ENCODE assay signal across 20 mouse cellular contexts in genomic region chr16:94721549-94722006, GRCm38 (mm10).
DNase-seq lines count a peak whose midpoint lies in the region; ATAC-seq and TF ChIP-seq lines count a peak whose summit lies in the region.
"Had no signal": no experiment of that assay in that cellular context is flagged by ENCODE, and none has a peak within 500 bp of the region (broad histone marks: within the 10 kb centered on the region; RNA-seq: fewer than 3 reads in every experiment).

No protein-coding gene starts in this region.

- DNase-seq in heart, adult 11 months: peak; percentile 91
- no peak for DNase-seq in heart, postnatal 25 days (ENCODE audit: low spot score)
- no peak for DNase-seq in CH12.LX (ENCODE audit: extremely low read depth)
- peak; percentile 75 for DNase-seq in heart, postnatal 4 days
- DNase-seq in midbrain, postnatal 0 days (ENCODE audit: low spot score): no peak
- DNase-seq: adrenal gland, postnatal 36 days; B cell, adult 2 months; cerebellum, adult 9-11 months; liver, postnatal 0 days; midbrain, embryonic 14.5 days; spleen, adult 18-20 months; thymus, adult 18-20 months had no signal

- H3K9ac ChIP-seq in CH12.LX (ENCODE audit: insufficient read depth, low read depth): no peak overlapping the region
- H3K9ac ChIP-seq in heart, embryonic 12.5 days: peak overlapping the region; percentile 53
- no peak overlapping the region for H3K9ac ChIP-seq in midbrain, postnatal 0 days (replicated peaks; ENCODE audit: low read length, poor library complexity, severe bottlenecking)
- H3K9ac ChIP-seq: forebrain, embryonic 12.5 days; limb, embryonic 12.5 days; liver, postnatal 0 days had no signal

- peaks cover 7 to 20% of the 10 kb centered on the region in 2 experiments for H3K4me1 ChIP-seq in CH12.LX (ENCODE audit: control insufficient read depth in 1 of 2, insufficient read depth in 2 of 2)
- H3K4me1 ChIP-seq in heart, embryonic 12.5 days (replicated peaks): peaks cover 47% of the 10 kb centered on the region
- H3K4me1 ChIP-seq in midbrain, postnatal 0 days (ENCODE audit: insufficient read depth, low read length): 0 out of 2 replicates have a peak, but pooled peaks cover 3% of the 10 kb centered on the region

- dilution Hi-C loops in CH12.LX (cut with MboI; ENCODE audit: extremely low pct_ligation_motif_present, extremely low pct_unique_long_range_greater_than_20kb, low sequenced_read_pairs): no loop called here

- intact Hi-C loops in heart, postnatal 25 days (cut with DNase I): no loop called here

- no peak for TF ChIP-seq RAD21 in CH12.LX (IDR thresholded peaks at IDR 0.05; ENCODE audit: low read depth, low read length)

- no peak for TF ChIP-seq EP300 in CH12.LX (IDR thresholded peaks at IDR 0.05; ENCODE audit: low read length)

- in situ Hi-C loops in CH12.LX (cut with MboI; ENCODE audit: low pct_ligation_motif_present, low pct_unique_long_range_greater_than_20kb, low sequenced_read_pairs): no loop called here

- no peaks in the 10 kb centered on the region for H3K27me3 ChIP-seq in CH12.LX (replicated peaks)
- H3K27me3 ChIP-seq in heart, embryonic 12.5 days (replicated peaks): no peaks in the 10 kb centered on the region
- no peaks in the 10 kb centered on the region for H3K27me3 ChIP-seq in midbrain, postnatal 0 days (ENCODE audit: insufficient read depth, low read length)
- H3K27me3 ChIP-seq: forebrain, embryonic 12.5 days had no signal

- H3K36me3 ChIP-seq in CH12.LX (replicated peaks in 1 of 2; ENCODE audit: control insufficient read depth in 1 of 2, insufficient read depth in 1 of 2, low read length in 1 of 2): no peaks in the 10 kb centered on the region
- H3K36me3 ChIP-seq in heart, embryonic 12.5 days: no peaks in the 10 kb centered on the region
- no peaks in the 10 kb centered on the region for H3K36me3 ChIP-seq in midbrain, postnatal 0 days (ENCODE audit: insufficient read depth, low read length)
- H3K36me3 ChIP-seq: forebrain, embryonic 12.5 days; limb, embryonic 12.5 days had no signal

- H3K4me3 ChIP-seq in CH12.LX (replicated peaks in 1 of 3; ENCODE audit: low read depth in 2 of 3, low read length in 2 of 3, poor library complexity in 1 of 3): no peak overlapping the region
- peak overlapping the region; percentile 36 for H3K4me3 ChIP-seq in heart, embryonic 12.5 days
- no peak overlapping the region for H3K4me3 ChIP-seq in midbrain, postnatal 0 days (ENCODE audit: low read depth, low read length)
- H3K4me3 ChIP-seq: forebrain, embryonic 12.5 days; layer of hippocampus, adult 2 months; limb, embryonic 12.5 days had no signal

- H3K27ac ChIP-seq in CH12.LX (ENCODE audit: insufficient read depth, low read depth): no peak overlapping the region
- H3K27ac ChIP-seq in heart, embryonic 12.5 days (ENCODE audit: poor library complexity, severe bottlenecking): peak overlapping the region; percentile 98
- H3K27ac ChIP-seq in midbrain, postnatal 0 days (ENCODE audit: low read depth, low read length): no peak overlapping the region
- H3K27ac ChIP-seq: forebrain, embryonic 12.5 days; layer of hippocampus, adult 2 months; limb, embryonic 12.5 days had no signal

- H3K4me2 ChIP-seq in CH12.LX (ENCODE audit: insufficient read depth, low read depth, poor library complexity, severe bottlenecking): no peak overlapping the region
- peak overlapping the region; percentile 59 for H3K4me2 ChIP-seq in heart, embryonic 12.5 days
- H3K4me2 ChIP-seq in midbrain, postnatal 0 days (ENCODE audit: low read depth, low read length, poor library complexity, severe bottlenecking): no peak overlapping the region
- H3K4me2 ChIP-seq: forebrain, embryonic 12.5 days; limb, embryonic 12.5 days had no signal

- H3K9me3 ChIP-seq in CH12.LX (replicated peaks; ENCODE audit: low read length): peaks cover 24% of the 10 kb centered on the region
- peaks cover 3% of the 10 kb centered on the region; the same call in 1 of the 2 replicates for H3K9me3 ChIP-seq in heart, embryonic 12.5 days (replicated peaks)
- no peaks in the 10 kb centered on the region for H3K9me3 ChIP-seq in midbrain, postnatal 0 days (ENCODE audit: low read length)

- TF ChIP-seq POLR2A in CH12.LX (IDR thresholded peaks at IDR 0.05; ENCODE audit: low read depth, low read length): no peak

- no peaks in the 10 kb centered on the region for H3K79me2 ChIP-seq in CH12.LX (replicated peaks; ENCODE audit: control insufficient read depth, extremely low read depth, insufficient read depth, poor library complexity, severe bottlenecking)

- peak; percentile 60 for ATAC-seq in heart, embryonic 12.5 days (ENCODE audit: insufficient number of reproducible peaks, low FRiP score)
- ATAC-seq in cerebellum, adult (ENCODE audit: insufficient number of reproducible peaks, low FRiP score, low TSS enrichment): no peak
- ATAC-seq in CD4-positive, CD25-positive, alpha-beta regulatory T cell, adult 4 months: no peak
- no peak for ATAC-seq in midbrain, postnatal 0 days (ENCODE audit: low FRiP score)
- ATAC-seq: hindbrain, embryonic 16.5 days; intestine, postnatal 0 days; liver, postnatal 0 days had no signal

- 27% methylated on average over 10 of the region's 10 CpGs for WGBS in heart, embryonic 12.5 days
- WGBS in midbrain, postnatal 0 days: 83% methylated on average over 10 of the region's 10 CpGs

- no peak for TF ChIP-seq CTCF in CH12.LX (conservative IDR thresholded peaks at IDR 0.05 in 1 of 2, IDR thresholded peaks at IDR 0.05 in 1 of 2; ENCODE audit: low read depth in 2 of 2, low read length in 2 of 2)
- TF ChIP-seq CTCF in midbrain, postnatal 0 days (IDR thresholded peaks at IDR 0.05): no peak

TF ChIP-seq in CH12.LX, 34 proteins besides CTCF, POLR2A, EP300 and RAD21:
- TF ChIP-seq BHLHE40 (IDR thresholded peaks at IDR 0.05; ENCODE audit: low read depth, low read length) (peak; percentile 45; the same call in 1 of the 2 replicates), NRF1 (IDR thresholded peaks at IDR 0.05; ENCODE audit: low read depth, low read length) (no peak)

Comparison
In these comparisons a context has a peak if more than half of its experiments do, and no peak if none do; other contexts are left out.
1. DNase-seq: peak in heart, adult 11 months (single experiment) and heart, postnatal 4 days (single experiment); none in heart, postnatal 25 days (single experiment), CH12.LX (single experiment) and midbrain, postnatal 0 days (single experiment).